ENCODE assay signal across 25 mouse cellular contexts in the genomic region with DNA sequence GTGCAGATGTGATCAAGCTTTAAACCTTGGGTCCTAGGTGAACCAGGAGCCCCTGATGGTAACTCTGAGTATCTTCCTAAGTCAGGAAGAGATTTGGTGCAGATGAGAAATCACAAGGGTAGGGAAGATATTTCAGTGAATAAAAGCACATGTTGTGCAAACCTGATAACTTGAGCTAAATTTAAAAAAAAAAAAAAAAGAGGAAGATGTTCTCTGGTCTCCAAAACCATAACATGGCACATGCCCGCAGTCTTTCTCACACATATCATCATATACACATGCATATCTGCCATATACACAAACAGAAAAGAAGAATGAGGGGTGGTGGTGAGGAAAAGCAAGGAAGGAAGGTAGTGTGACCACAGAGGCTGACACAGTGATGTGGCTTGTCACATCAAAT.
A peak's percentile ranks its signal among the peaks of the same experiment; 100 is the strongest.
DNase-seq lines count a peak whose midpoint lies in the region; ATAC-seq and TF ChIP-seq lines count a peak whose summit lies in the region.
"Had no signal": no experiment of that assay in that cellular context is flagged by ENCODE, and none has a peak within 500 bp of the region (broad histone marks: within the 10 kb centered on the region; RNA-seq: fewer than 3 reads in every experiment).

No protein-coding gene starts in this region.

- no peak for TF ChIP-seq EP300 in heart, adult 2 months (IDR thresholded peaks at IDR 0.05; ENCODE audit: insufficient read depth, low read depth, low read length)

- no peaks in the 10 kb centered on the region for H3K27me3 ChIP-seq in heart, adult 2 months (ENCODE audit: control insufficient read depth, insufficient read depth, low read length)
- H3K27me3 ChIP-seq in midbrain, embryonic 14.5 days (ENCODE audit: control insufficient read depth, insufficient read depth, low read length) = no peaks in the 10 kb centered on the region
- no peaks in the 10 kb centered on the region for H3K27me3 ChIP-seq in thymus, adult 2 months (ENCODE audit: control insufficient read depth, insufficient read depth, low read length)
- H3K27me3 ChIP-seq: embryonic facial prominence, embryonic 13.5 days; hindbrain, embryonic 12.5 days; hindbrain, embryonic 15.5 days; intestine, embryonic 15.5 days; Patski had no signal

- no peak for TF ChIP-seq POLR2A in heart, adult 2 months (IDR thresholded peaks at IDR 0.05; ENCODE audit: insufficient read depth, low read depth, low read length)
- no peak for TF ChIP-seq POLR2A in thymus, adult 2 months (IDR thresholded peaks at IDR 0.05; ENCODE audit: control insufficient read depth, extremely low read depth, insufficient read depth, low read length, poor library complexity)

- H3K9ac ChIP-seq in heart, adult 2 months (ENCODE audit: low read depth, low read length) = no peak overlapping the region
- no peak overlapping the region for H3K9ac ChIP-seq in midbrain, embryonic 14.5 days (replicated peaks; ENCODE audit: low read length)
- H3K9ac ChIP-seq: embryonic facial prominence, embryonic 13.5 days; forebrain, postnatal 0 days; hindbrain, embryonic 12.5 days; hindbrain, embryonic 15.5 days; intestine, embryonic 15.5 days had no signal

- intact Hi-C loops in heart, adult 2 months (cut with DNase I) = no loop called here

- H3K79me2 ChIP-seq in heart, adult 2 months (replicated peaks; ENCODE audit: control insufficient read depth, insufficient read depth, low read length) = no peaks in the 10 kb centered on the region

- H3K9me3 ChIP-seq in midbrain, embryonic 14.5 days (ENCODE audit: control insufficient read depth, low read length) = no peaks in the 10 kb centered on the region
- H3K9me3 ChIP-seq: embryonic facial prominence, embryonic 10.5 days; embryonic facial prominence, embryonic 13.5 days; hindbrain, embryonic 12.5 days; hindbrain, embryonic 15.5 days; intestine, embryonic 15.5 days had no signal

- WGBS in heart, adult 2 months = 79% methylated on average over 1 of the region's 1 CpGs
- WGBS in midbrain, embryonic 14.5 days = 95% methylated on average over 1 of the region's 1 CpGs
- 29% methylated on average over 1 of the region's 1 CpGs for WGBS in thymus, adult 2 months

- peak; percentile 34 for DNase-seq in heart, adult 11 months
- no peak for DNase-seq in heart, adult 2 months
- no peak for DNase-seq in cerebellum, postnatal 10 days
- no peak for DNase-seq in midbrain, embryonic 14.5 days
- no peak for DNase-seq in thymus, adult 2 months
- DNase-seq: adrenal gland, postnatal 10 days; adrenal gland, postnatal 36 days; cerebellum, adult 18-20 months; cerebellum, adult 9-10 months; cerebellum, postnatal 25 days; embryo, embryonic 11 days; gastrocnemius, adult 2 months; gastrocnemius, postnatal 14 days had no signal

- H3K36me3 ChIP-seq in heart, adult 2 months (ENCODE audit: control insufficient read depth, insufficient read depth, low read length) = no peaks in the 10 kb centered on the region
- H3K36me3 ChIP-seq in midbrain, embryonic 14.5 days (ENCODE audit: control insufficient read depth, insufficient read depth, low read length) = no peaks in the 10 kb centered on the region
- no peaks in the 10 kb centered on the region for H3K36me3 ChIP-seq in thymus, adult 2 months (ENCODE audit: control insufficient read depth, insufficient read depth, low read length)
- H3K36me3 ChIP-seq: embryonic facial prominence, embryonic 10.5 days; embryonic facial prominence, embryonic 13.5 days; hindbrain, embryonic 12.5 days; hindbrain, embryonic 15.5 days; intestine, embryonic 15.5 days had no signal

- no peak overlapping the region for H3K4me3 ChIP-seq in heart, adult 2 months
- no peak overlapping the region for H3K4me3 ChIP-seq in midbrain, embryonic 14.5 days (replicated peaks; ENCODE audit: low read depth, low read length)
- no peak overlapping the region for H3K4me3 ChIP-seq in thymus, adult 2 months (ENCODE audit: control insufficient read depth, insufficient read depth, low read length)
- H3K4me3 ChIP-seq: embryonic facial prominence, embryonic 10.5 days; embryonic facial prominence, embryonic 13.5 days; gastrocnemius, adult 2 months; hindbrain, embryonic 12.5 days; hindbrain, embryonic 15.5 days; intestine, embryonic 15.5 days had no signal

- no peak overlapping the region for H3K27ac ChIP-seq in heart, adult 2 months
- H3K27ac ChIP-seq in midbrain, embryonic 14.5 days (replicated peaks; ENCODE audit: low read depth, low read length) = no peak overlapping the region
- H3K27ac ChIP-seq in thymus, adult 2 months (ENCODE audit: control insufficient read depth, insufficient read depth, low read length) = no peak overlapping the region
- H3K27ac ChIP-seq: embryonic facial prominence, embryonic 10.5 days; embryonic facial prominence, embryonic 13.5 days; gastrocnemius, adult 2 months; hindbrain, embryonic 12.5 days; hindbrain, embryonic 15.5 days; intestine, embryonic 15.5 days had no signal

- H3K4me1 ChIP-seq in heart, adult 2 months (ENCODE audit: control insufficient read depth, insufficient read depth, low read length) = no peaks in the 10 kb centered on the region
- no peaks in the 10 kb centered on the region for H3K4me1 ChIP-seq in midbrain, embryonic 14.5 days (ENCODE audit: control insufficient read depth, insufficient read depth, low read length)
- H3K4me1 ChIP-seq in thymus, adult 2 months (replicated peaks; ENCODE audit: control insufficient read depth, insufficient read depth, low read length) = peaks cover 4% of the 10 kb centered on the region
- H3K4me1 ChIP-seq: embryonic facial prominence, embryonic 10.5 days; embryonic facial prominence, embryonic 13.5 days; hindbrain, embryonic 12.5 days; hindbrain, embryonic 15.5 days; intestine, embryonic 15.5 days had no signal

- no peak for TF ChIP-seq CTCF in heart, adult 2 months (IDR thresholded peaks at IDR 0.05)
- TF ChIP-seq CTCF in thymus, adult 2 months (IDR thresholded peaks at IDR 0.05; ENCODE audit: borderline replicate concordance, control insufficient read depth, extremely low read depth, insufficient read depth, low read length, poor library complexity) = no peak

- no peak overlapping the region for H3K4me2 ChIP-seq in midbrain, embryonic 14.5 days (ENCODE audit: low read length)
- H3K4me2 ChIP-seq: embryonic facial prominence, embryonic 13.5 days; heart, embryonic 11.5 days; hindbrain, embryonic 12.5 days; hindbrain, embryonic 15.5 days; intestine, embryonic 15.5 days had no signal

- peak; percentile 82 for ATAC-seq in common myeloid progenitor, adult 5-6 weeks (replicated peaks; ENCODE audit: low read depth, poor library complexity, severe bottlenecking)
- ATAC-seq in megakaryocyte progenitor cell, adult 5-6 weeks (replicated peaks; ENCODE audit: poor library complexity) = peak; percentile 49
- no peak for ATAC-seq in midbrain, embryonic 14.5 days (ENCODE audit: low FRiP score, low TSS enrichment)
- ATAC-seq: CD4-positive, CD25-positive, alpha-beta regulatory T cell, adult 4 months; forebrain, embryonic 14.5 days; forebrain, postnatal 0 days had no signal
